Mouse (Mus musculus): ENCODE measurements around the gene Klc4. TPM values are rescaled to one million over a fixed set of nuclear protein-coding genes. Genes with fewer than 3 reads are reported as not detected.

Gene Klc4
- polyA plus RNA-seq, 1 experiment: 213 TPM

- Histone ChIP-seq H3K4me3 (ENCODE audit: low read depth, low read length) (no peak overlapping the region), H3K36me3 (ENCODE audit: control insufficient read depth, insufficient read depth, low read length) (peaks cover 7% of the 10 kb centered on the region), H3K4me1 (ENCODE audit: control insufficient read depth, insufficient read depth, insufficient read length, low read length) (peaks cover 6% of the 10 kb centered on the region; the same call in 1 of the 2 replicates), H3K27me3 (ENCODE audit: control insufficient read depth, insufficient read depth, low read length) (no peaks in the 10 kb centered on the region), H3K27ac (ENCODE audit: insufficient read depth, low read depth, low read length) (no peak overlapping the region)
- TF ChIP-seq CTCF (IDR thresholded peaks at IDR 0.05; ENCODE audit: extremely low read depth, insufficient read length, insufficient replicate concordance, low read depth, low read length): no peak
- TF ChIP-seq POLR2A (IDR thresholded peaks at IDR 0.05; ENCODE audit: low read depth, low read length): no peak
- whole genome bisulfite sequencing: 75% methylated on average over 20 of the region's 20 CpGs
Measured at GRCm38 (mm10) chr17:46651755-46652547, 6.1 kb upstream of the Klc4 start.

- WGBS: 70% methylated on average over 17 of the region's 17 CpGs
- Histone ChIP-seq H3K27ac (ENCODE audit: insufficient read depth, low read depth, low read length) (no peak overlapping the region), H3K4me1 (ENCODE audit: control insufficient read depth, insufficient read depth, insufficient read length, low read length) (peaks cover 6% of the 10 kb centered on the region; the same call in 1 of the 2 replicates), H3K36me3 (ENCODE audit: control insufficient read depth, insufficient read depth, low read length) (peaks cover 7% of the 10 kb centered on the region), H3K27me3 (ENCODE audit: control insufficient read depth, insufficient read depth, low read length) (no peaks in the 10 kb centered on the region), H3K4me3 (ENCODE audit: low read depth, low read length) (peak overlapping the region; percentile 80)
- TF ChIP-seq POLR2A (IDR thresholded peaks at IDR 0.05; ENCODE audit: low read depth, low read length) (no peak), CTCF (IDR thresholded peaks at IDR 0.05; ENCODE audit: extremely low read depth, insufficient read length, insufficient replicate concordance, low read depth, low read length) (no peak)
Measured at GRCm38 (mm10) chr17:46651292-46651691, 5.5 kb upstream of the Klc4 start.

DNA sequence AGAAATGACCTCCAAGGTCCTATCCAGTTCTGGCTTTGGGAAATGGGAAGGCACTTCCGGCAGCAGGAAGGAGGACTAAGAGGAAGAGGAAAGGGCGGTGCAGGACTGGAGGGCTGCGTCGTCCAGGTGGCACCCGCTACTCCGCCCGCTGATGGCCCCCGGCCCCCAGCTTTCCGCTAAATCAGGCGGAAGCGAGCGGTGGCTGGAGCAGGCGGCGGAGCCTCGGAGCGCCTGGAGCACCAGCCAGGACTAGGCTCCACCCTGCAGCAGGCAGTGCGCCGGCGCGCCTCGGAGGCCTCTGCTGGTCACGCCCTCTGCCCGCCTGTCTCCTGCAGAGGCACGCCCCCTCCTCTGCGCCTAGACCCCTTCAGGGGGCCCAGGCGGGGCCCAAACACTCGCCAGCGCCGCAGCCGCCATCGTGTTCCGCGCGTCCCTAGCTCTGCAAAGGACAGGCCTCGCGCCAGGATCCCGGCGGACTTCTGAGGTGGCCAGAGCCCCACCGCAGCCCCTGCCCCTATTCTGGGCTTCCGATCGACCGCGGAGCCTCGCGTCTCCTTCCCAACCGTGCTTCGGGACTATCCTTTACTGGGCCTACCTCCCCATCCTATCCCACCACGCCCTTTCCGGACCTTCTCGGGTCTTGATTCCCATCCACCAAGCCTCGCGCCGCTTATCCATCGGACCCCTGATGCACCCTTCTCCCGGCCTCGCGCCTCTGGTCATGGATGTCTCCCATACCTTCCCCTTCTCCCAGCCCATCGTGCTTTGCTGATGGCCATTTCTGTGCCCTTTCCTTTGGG is 4.6 kb upstream of the Klc4 start, which contains the start of gene Cul7:
Gene Cul7 (plus strand): TSS at position 106 of the 800 bp plus-strand sequence.
- H3K36me3 ChIP-seq (ENCODE audit: control insufficient read depth, insufficient read depth, low read length): peaks cover 7% of the 10 kb centered on the region
- H3K27ac ChIP-seq (ENCODE audit: insufficient read depth, low read depth, low read length): peak within 1 kb of the TSS; percentile 34
- peaks cover 6% of the 10 kb centered on the region; the same call in 1 of the 2 replicates for H3K4me1 ChIP-seq (ENCODE audit: control insufficient read depth, insufficient read depth, insufficient read length, low read length)
- H3K4me3 ChIP-seq (ENCODE audit: low read depth, low read length): peak within 1 kb of the TSS; percentile 80
- no peaks in the 10 kb centered on the region for H3K27me3 ChIP-seq (ENCODE audit: control insufficient read depth, insufficient read depth, low read length)
- TF ChIP-seq POLR2A (IDR thresholded peaks at IDR 0.05; ENCODE audit: low read depth, low read length): no peak
- TF ChIP-seq CTCF (IDR thresholded peaks at IDR 0.05; ENCODE audit: extremely low read depth, insufficient read length, insufficient replicate concordance, low read depth, low read length): no peak
- under 1% methylated on average over 58 of the region's 58 CpGs for WGBS

- Histone ChIP-seq H3K36me3 (ENCODE audit: control insufficient read depth, insufficient read depth, low read length) (peaks cover 7% of the 10 kb centered on the region), H3K4me3 (ENCODE audit: low read depth, low read length) (peak overlapping the region; percentile 80), H3K27me3 (ENCODE audit: control insufficient read depth, insufficient read depth, low read length) (no peaks in the 10 kb centered on the region), H3K4me1 (ENCODE audit: control insufficient read depth, insufficient read depth, insufficient read length, low read length) (peaks cover 6% of the 10 kb centered on the region; the same call in 1 of the 2 replicates), H3K27ac (ENCODE audit: insufficient read depth, low read depth, low read length) (peak overlapping the region; percentile 1; the same call in 1 of the 2 replicates)
- TF ChIP-seq POLR2A (IDR thresholded peaks at IDR 0.05; ENCODE audit: low read depth, low read length): no peak
- 41% methylated on average over 15 of the region's 15 CpGs for WGBS
Measured at GRCm38 (mm10) chr17:46649811-46650210, 4.0 kb upstream of the Klc4 start.

DNA sequence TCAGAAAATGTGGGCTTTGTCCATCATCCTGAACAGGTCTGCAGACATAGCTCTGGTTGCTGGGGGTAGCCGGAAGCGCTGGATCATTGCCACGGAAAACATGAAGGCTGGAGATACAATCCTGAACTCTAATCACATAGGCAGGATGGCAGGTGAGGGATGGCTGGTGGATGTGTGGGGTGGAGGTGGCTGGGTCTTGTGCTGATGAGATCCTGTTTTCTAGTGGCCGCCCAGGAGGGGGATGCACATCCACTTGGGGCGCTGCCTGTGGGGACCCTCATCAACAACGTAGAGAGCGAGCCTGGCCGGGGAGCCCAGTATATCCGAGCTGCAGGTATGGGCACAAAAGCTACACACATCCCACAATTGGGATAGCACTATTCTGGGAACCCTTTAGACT is 2.6 kb upstream of the Klc4 start:
- WGBS: 92% methylated on average over 9 of the region's 9 CpGs
- no peak overlapping the region for H3K27ac ChIP-seq (ENCODE audit: insufficient read depth, low read depth, low read length)

DNA sequence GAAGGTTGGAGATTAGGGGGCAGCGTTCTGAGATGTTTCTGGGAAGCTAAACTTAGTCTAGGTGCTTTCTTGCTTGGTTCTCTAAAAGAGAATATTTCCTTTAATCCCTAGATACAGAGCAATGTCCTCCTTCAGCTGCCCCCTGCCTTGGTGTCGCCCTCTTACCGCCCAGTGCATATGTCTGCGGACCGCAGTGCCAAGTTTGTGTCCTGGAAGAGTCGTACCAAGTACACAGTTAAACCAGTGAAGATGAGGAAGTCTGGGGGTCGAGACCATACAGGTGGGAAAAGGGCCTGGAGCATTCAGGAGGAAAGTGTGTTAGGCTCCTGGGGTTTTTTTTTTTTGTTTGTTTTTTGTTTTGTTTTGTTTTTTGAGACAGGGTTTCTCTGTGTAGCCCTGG is 1.5 kb upstream of the Klc4 start:
- peaks cover 9% of the 10 kb centered on the region for H3K4me1 ChIP-seq (ENCODE audit: control insufficient read depth, insufficient read depth, insufficient read length, low read length)
- H3K27me3 ChIP-seq (ENCODE audit: control insufficient read depth, insufficient read depth, low read length): no peaks in the 10 kb centered on the region
- TF ChIP-seq POLR2A (IDR thresholded peaks at IDR 0.05; ENCODE audit: low read depth, low read length) (no peak), CTCF (IDR thresholded peaks at IDR 0.05; ENCODE audit: extremely low read depth, insufficient read length, insufficient replicate concordance, low read depth, low read length) (no peak)
- peaks cover 17% of the 10 kb centered on the region for H3K36me3 ChIP-seq (ENCODE audit: control insufficient read depth, insufficient read depth, low read length)
- H3K4me3 ChIP-seq (ENCODE audit: low read depth, low read length): no peak overlapping the region
- 90% methylated on average over 7 of the region's 7 CpGs for WGBS
- no peak overlapping the region for H3K27ac ChIP-seq (ENCODE audit: insufficient read depth, low read depth, low read length)

More for the DNA sequence above, 2.6 kb upstream of the Klc4 start:
- H3K27me3 ChIP-seq (ENCODE audit: control insufficient read depth, insufficient read depth, low read length): no peaks in the 10 kb centered on the region
- H3K36me3 ChIP-seq (ENCODE audit: control insufficient read depth, insufficient read depth, low read length): peaks cover 10% of the 10 kb centered on the region
- TF ChIP-seq POLR2A (IDR thresholded peaks at IDR 0.05; ENCODE audit: low read depth, low read length): no peak
- no peak for TF ChIP-seq CTCF (IDR thresholded peaks at IDR 0.05; ENCODE audit: extremely low read depth, insufficient read length, insufficient replicate concordance, low read depth, low read length)
- no peak overlapping the region for H3K4me3 ChIP-seq (ENCODE audit: low read depth, low read length)
- H3K4me1 ChIP-seq (ENCODE audit: control insufficient read depth, insufficient read depth, insufficient read length, low read length): peaks cover 9% of the 10 kb centered on the region

DNA sequence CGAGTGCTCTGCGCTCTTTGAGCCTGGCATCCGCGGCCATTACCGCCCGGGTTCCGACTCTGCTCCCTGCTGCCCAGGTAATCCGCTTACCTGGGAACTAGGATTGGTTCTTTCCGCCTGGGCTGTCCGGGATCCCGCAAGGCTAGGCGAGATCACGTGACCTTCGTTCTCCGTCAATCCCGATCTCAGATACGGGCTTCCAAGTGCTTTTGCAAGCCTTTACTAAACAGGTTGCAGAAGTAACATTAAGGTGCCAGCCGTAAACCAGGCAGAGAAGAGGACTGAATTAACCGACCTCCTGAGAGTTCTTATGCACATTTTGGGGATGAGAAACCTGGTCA is 470 bp upstream of the Klc4 start:
- H3K27ac ChIP-seq (ENCODE audit: insufficient read depth, low read depth, low read length): peak overlapping the region; percentile 77

More for the DNA sequence above, 470 bp upstream of the Klc4 start:
- no peaks in the 10 kb centered on the region for H3K27me3 ChIP-seq (ENCODE audit: control insufficient read depth, insufficient read depth, low read length)
- H3K4me1 ChIP-seq (ENCODE audit: control insufficient read depth, insufficient read depth, insufficient read length, low read length): peaks cover 5% of the 10 kb centered on the region
- TF ChIP-seq CTCF (IDR thresholded peaks at IDR 0.05; ENCODE audit: extremely low read depth, insufficient read length, insufficient replicate concordance, low read depth, low read length): no peak
- no peak for TF ChIP-seq POLR2A (IDR thresholded peaks at IDR 0.05; ENCODE audit: low read depth, low read length)
- peaks cover 25% of the 10 kb centered on the region for H3K36me3 ChIP-seq (ENCODE audit: control insufficient read depth, insufficient read depth, low read length)
- peak overlapping the region; percentile 95 for H3K4me3 ChIP-seq (ENCODE audit: low read depth, low read length)
- under 1% methylated on average over 19 of the region's 19 CpGs for WGBS
